Mouse (Mus musculus): Measurements from ENCODE around the gene Htr2a.

DNA sequence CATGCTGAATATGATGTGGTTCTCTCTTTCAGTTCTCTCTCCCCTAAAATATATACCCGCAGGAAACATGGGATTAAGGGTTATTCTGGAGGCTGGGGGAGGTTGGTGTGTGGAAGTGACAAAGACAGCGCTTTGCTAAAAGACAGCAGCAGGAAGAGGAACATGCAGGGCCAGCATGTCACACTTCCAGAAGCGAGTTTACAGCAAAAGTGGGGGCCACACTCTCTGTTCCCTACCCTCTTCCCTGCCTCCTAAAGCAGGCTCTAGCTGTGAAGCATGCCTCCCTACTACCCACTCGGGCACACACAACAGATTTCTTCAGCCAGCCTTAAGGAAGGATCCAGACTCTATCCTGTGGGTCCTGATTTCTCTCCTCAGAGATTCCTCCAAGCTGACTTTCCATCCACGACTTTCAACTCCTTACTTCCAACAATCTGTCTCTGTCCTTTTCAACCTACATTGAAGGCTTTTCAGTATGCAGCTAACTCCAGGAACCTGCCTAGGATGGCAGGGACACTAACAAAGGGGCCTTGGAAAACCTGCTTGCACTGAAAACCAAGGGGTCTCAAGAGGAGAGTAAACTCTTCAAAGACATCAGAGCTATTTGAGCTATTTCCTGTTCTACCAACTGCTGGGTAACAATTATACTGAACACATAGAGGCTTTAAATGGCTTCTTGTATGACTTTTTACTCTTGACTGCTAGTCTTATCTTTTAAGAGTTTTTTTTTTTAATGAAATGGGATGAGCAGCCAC is 39.1 kb upstream of the Htr2a start:
- TF ChIP-seq POLR2A (IDR thresholded peaks at IDR 0.05; ENCODE audit: borderline replicate concordance, control insufficient read depth, low read depth, low read length): no peak
- no peak for TF ChIP-seq CTCF (IDR thresholded peaks at IDR 0.05; ENCODE audit: control insufficient read depth, insufficient read depth, low read length)
